Mouse (Mus musculus) bone marrow, adult 2 months (tissue): ENCODE measurements around the gene Ifna13.

Source experiments
- CTCF ChIP-seq: fragments of 200-500 bp; IDR thresholded peaks from 2 replicates; pipeline ENCODE4 v1.5.1; 2011; ENCODE audit warnings: low read length, control low read depth; ENCODE audit not compliant: control insufficient read depth, insufficient read depth
- POLR2A ChIP-seq: fragments of 200-500 bp; IDR thresholded peaks from 2 replicates; pipeline ENCODE4 v1.6.1; 2011; ENCODE audit warnings: low read depth, mild to moderate bottlenecking, control low read depth, low read length, borderline replicate concordance; ENCODE audit not compliant: control insufficient read depth

DNA sequence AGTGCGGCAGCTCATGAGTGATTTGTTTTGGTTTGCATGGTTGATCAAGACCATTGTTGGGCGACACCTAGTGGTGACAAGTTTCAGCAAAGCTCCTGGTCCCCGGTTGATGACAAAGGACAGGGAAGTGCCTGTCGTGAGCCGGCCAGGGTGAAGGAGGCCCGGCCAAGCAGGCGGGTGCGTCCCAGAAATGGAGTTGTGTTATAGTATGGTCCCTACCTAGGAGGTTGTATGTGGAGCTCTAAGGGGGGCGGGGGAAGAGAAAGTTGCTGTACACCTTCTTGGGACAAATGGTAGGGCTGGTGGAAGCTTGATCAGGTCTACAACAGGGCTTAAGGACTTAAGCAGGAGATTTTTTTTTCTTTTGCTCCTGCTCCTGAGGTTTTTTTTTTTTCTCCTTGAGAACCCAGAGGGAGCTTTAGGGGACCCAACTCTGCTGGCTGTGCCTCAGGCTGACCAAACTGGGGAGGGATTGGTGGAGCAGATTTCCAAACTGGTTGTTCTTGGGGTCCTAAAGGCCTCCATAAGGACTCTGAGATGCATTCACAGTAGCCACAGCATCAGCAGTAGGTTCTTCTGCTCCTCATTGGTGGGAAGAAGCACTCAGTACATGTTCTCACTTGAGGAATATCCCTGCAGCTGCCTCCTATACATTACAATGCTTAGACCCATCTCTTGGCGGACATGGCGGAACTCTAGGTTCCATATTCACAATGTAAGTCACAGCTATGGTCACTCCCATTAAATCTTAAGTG lies 3.0 kb downstream of the Ifna13 start:
- TF ChIP-seq POLR2A (no peak), CTCF (peak; percentile 74)
